Mouse (Mus musculus) G1E (cell line): Measurements from ENCODE around the gene Tbc1d10a. TPM values are rescaled to one million over a fixed set of nuclear protein-coding genes. Genes with fewer than 3 reads are reported as not detected.

Experiments used
- ATAC-seq: 2 replicates; pipeline ENCODE4 v1.8.0; 2016; ENCODE audit warnings: mild to moderate bottlenecking; ENCODE audit not compliant: insufficient number of reproducible peaks, poor library complexity, low FRiP score, severe bottlenecking; ENCODE audit errors: extremely low read depth
- DNase-seq: peaks from one replicate; pipeline ENCODE4 v3.0.0; 2012; ENCODE audit warnings: low spot score
- H3K27me3 ChIP-seq: 2 replicates; pipeline ENCODE4 v1.6.1; 2012; ENCODE audit warnings: mild to moderate bottlenecking, low read length, inconsistent platforms; ENCODE audit not compliant: insufficient read depth
- H3K36me3 ChIP-seq: replicated peaks from 2 replicates; pipeline ENCODE3; 2012; ENCODE audit warnings: mild to moderate bottlenecking, inconsistent platforms
- H3K4me1 ChIP-seq: 2 replicates; pipeline ENCODE4 v1.6.1; 2012; ENCODE audit warnings: low read depth, low read length, inconsistent platforms, mixed read lengths; ENCODE audit not compliant: insufficient read depth
- H3K4me3 ChIP-seq: 2 replicates; pipeline ENCODE4 v1.5.1; 2012; ENCODE audit warnings: low read depth, mild to moderate bottlenecking, inconsistent platforms, low read length, moderate library complexity, mixed read lengths
- H3K9me3 ChIP-seq: replicated peaks from 2 replicates; pipeline ENCODE4 v1.6.1; 2012; ENCODE audit warnings: inconsistent platforms
- CTCF ChIP-seq: IDR thresholded peaks from 2 replicates; pipeline ENCODE4 v1.5.1; 2012; ENCODE audit warnings: low read depth, low read length, inconsistent platforms, mixed read lengths
- GATA1 ChIP-seq: IDR thresholded peaks from 2 replicates; pipeline ENCODE4 v1.6.1; 2012; ENCODE audit warnings: borderline replicate concordance, low read length, inconsistent platforms, mixed read lengths
- GATA2 ChIP-seq: IDR thresholded peaks from 2 replicates; pipeline ENCODE4 v1.6.1; 2012; ENCODE audit warnings: low read depth, low read length, inconsistent platforms, borderline replicate concordance
- POLR2AphosphoS5 ChIP-seq: IDR thresholded peaks from 2 replicates; pipeline ENCODE4 v1.6.1; 2012; ENCODE audit warnings: low read depth, low read length, inconsistent platforms; ENCODE audit not compliant: insufficient replicate concordance
- TAL1 ChIP-seq: conservative IDR thresholded peaks from 2 replicates; pipeline ENCODE4 v1.6.1; 2012; ENCODE audit warnings: low read depth, low read length, inconsistent platforms, mixed read lengths
- polyA plus RNA-seq: library from polyadenylated mRNA; stranded (reverse); fragments of >175 nt; gene quantifications from 2 replicates; pipeline ENCODE4 v1.2.3, GENCODE M21; 2012
- total RNA-seq, 2 experiments: library from RNA; stranded (forward) in 1 of 2; stranded (reverse) in 1 of 2; fragments of 200-1000 nt in 1 of 2; fragments of >200 nt in 1 of 2; fragmentation: Nextera tagmentation in 1 of 2; gene quantifications; 2 replicates each; pipeline ENCODE4 v1.2.3; 2014 to 2017

Tbc1d10a gene
- total and polyA plus RNA-seq, 3 experiments, result 5.0 to 24.1 (median 20.8) TPM

DNA sequence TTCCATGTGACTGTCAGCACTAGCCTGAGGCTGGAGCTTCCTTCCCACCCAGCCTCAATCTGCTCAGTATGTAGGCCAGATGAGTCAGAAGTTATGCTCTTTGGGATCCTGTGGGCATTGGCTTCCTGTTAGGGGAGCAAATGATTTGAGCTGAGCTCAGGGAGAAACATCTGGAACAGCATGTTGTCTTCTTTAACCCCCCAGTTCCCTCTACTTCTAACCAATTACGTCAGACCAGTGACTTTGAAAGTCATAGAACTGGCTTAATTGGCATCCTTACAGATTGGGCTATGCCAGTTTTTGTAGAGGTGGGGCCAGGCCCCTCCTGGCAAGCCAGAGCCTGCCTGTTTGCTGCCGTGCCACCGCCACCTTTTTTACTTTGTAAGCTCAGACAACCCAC is 4.1 kb downstream of the Tbc1d10a start:
- DNase-seq, result no peak

DNA sequence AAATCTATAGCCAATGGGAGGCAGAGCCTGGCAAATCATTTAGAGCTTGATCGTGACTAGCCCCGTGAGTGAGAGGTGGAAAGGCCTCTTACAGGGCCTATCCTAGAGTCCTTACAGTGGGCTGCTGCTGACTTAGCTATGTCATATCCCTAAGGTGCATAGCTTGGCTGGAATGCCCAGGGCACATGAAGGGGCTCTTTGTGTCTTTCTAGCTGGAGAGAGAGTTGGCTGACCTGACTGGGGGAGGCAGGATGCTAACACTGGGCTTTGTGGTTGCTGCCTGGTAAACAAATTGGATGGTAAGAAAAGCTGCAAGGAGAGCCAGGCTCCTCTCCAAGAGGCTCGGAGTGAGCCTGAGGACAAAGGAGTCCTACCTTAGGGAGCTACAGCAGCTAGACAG is 6.2 kb downstream of the Tbc1d10a start:
- Histone ChIP-seq H3K4me1 (peaks cover 26% of the 10 kb centered on the region), H3K36me3 (peaks cover 93% of the 10 kb centered on the region), H3K27me3 (no peaks in the 10 kb centered on the region), H3K9me3 (no peaks in the 10 kb centered on the region), H3K4me3 (no peak overlapping the region)
- TF ChIP-seq GATA1 (no peak), TAL1 (no peak), GATA2 (no peak), CTCF (no peak), POLR2AphosphoS5 (no peak)
- DNase-seq (no peak), ATAC-seq (no peak)

More for the DNA sequence above, 4.1 kb downstream of the Tbc1d10a start:
- Histone ChIP-seq H3K9me3 (no peaks in the 10 kb centered on the region), H3K36me3 (peaks cover 74% of the 10 kb centered on the region), H3K4me3 (no peak overlapping the region), H3K27me3 (no peaks in the 10 kb centered on the region), H3K4me1 (peaks cover 34% of the 10 kb centered on the region)
- ATAC-seq, result no peak
- TF ChIP-seq TAL1 (no peak), GATA2 (no peak), CTCF (no peak), POLR2AphosphoS5 (no peak), GATA1 (no peak)

DNA sequence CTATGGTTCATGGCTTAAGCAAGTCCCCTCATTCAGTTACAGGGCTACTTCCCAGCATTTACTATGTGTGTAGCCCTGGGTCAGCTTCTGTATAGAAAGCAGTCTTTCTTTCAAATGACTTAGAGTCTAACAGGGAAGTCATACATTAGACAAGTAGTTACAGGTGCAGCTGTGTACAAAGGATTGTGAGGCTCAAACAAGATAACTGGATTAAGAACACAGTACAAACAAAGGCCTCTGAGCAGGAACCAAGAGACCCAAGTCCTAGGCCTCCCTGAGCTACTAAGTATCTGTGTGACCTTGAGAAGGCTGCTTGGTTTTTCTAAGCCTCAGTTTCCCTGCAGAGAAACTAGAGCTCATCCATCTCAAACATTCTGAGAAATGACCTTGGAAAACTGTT is 6.8 kb downstream of the Tbc1d10a start:
- no peak for ATAC-seq
- no peak for DNase-seq
- Histone ChIP-seq H3K36me3 (peaks cover 92% of the 10 kb centered on the region), H3K4me1 (peaks cover 20% of the 10 kb centered on the region), H3K4me3 (no peak overlapping the region), H3K27me3 (no peaks in the 10 kb centered on the region), H3K9me3 (no peaks in the 10 kb centered on the region)
- no peak for TF ChIP-seq POLR2AphosphoS5
- TF ChIP-seq GATA2, result no peak
- no peak for TF ChIP-seq CTCF
- TF ChIP-seq TAL1, result no peak
- no peak for TF ChIP-seq GATA1

DNA sequence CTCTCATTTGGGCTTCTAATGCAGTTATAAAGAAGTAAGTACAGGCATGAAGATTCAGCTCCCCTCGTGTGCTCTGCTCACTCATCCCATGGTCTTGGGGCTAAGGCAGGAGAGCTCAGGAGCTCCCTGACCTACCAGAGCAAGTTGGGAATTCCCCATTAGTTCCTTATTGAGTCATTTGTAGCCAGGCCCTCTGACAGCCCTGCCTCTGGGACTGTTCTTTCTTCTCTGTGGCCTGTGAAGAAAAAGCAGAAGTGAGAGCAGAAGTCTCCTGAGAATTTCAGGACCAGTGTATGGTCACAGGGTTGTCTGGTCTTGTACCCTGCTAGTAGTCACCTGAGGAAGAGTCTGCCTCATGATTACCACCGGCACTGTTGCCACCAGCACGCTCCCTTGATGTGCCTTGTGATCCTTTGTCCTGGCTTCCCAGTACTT is 9.0 kb downstream of the Tbc1d10a start:
- TF ChIP-seq CTCF (no peak), GATA2 (no peak), POLR2AphosphoS5 (no peak), GATA1 (no peak), TAL1 (no peak)
- Histone ChIP-seq H3K4me3 (no peak overlapping the region), H3K9me3 (no peaks in the 10 kb centered on the region), H3K4me1 (peaks cover 23% of the 10 kb centered on the region), H3K36me3 (peaks cover 87% of the 10 kb centered on the region), H3K27me3 (no peaks in the 10 kb centered on the region)
- DNase-seq (no peak), ATAC-seq (peak; percentile 34; the same call in 1 of the 2 replicates)

DNA sequence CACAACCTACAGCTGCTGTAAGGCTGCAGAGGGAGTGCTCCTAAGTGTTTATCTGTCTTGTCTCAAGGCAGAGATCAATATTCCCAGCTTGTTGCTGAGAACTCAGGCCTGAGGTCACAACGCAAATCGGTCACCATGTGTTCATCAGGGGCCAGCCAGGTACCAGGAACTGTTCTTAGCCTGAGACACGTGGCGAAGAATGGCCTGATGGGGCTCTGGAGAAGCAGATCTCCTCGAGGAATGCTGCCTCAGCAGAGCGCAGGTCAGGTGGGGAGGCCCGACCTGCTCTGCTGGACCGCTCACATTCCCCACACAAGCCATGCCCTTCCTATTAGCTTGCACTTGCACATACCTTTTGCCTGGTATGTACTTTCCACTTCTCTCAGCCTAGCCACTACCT is 10.0 kb downstream of the Tbc1d10a start:
- peaks cover 78% of the 10 kb centered on the region for H3K36me3 ChIP-seq

DNA sequence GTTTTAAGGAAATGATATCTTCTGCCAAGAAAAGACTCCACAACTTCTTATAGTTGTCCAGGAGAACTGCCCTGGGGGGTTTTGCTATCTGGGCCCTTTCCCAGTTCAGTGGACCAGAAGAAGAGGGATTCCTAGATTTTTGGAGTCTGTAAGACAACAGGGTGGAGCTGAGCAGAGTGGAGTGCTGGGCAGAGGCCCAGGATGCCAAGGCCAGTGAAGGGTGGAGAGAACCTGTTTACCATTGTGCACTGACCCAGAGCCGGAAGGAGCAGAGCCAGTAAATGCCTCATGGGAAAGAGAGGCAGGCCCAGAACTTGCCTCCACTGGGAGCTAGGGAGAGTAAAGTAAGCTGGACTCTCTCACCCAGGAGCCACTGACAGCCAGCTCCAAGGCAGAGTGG is 11.1 kb downstream of the Tbc1d10a start:
- DNase-seq (no peak), ATAC-seq (no peak)
- peaks cover 73% of the 10 kb centered on the region for H3K36me3 ChIP-seq
- H3K4me3 ChIP-seq, result no peak overlapping the region
- no peaks in the 10 kb centered on the region for H3K27me3 ChIP-seq
- H3K4me1 ChIP-seq, result peaks cover 25% of the 10 kb centered on the region
- H3K9me3 ChIP-seq, result no peaks in the 10 kb centered on the region
- TF ChIP-seq GATA1, result no peak
- no peak for TF ChIP-seq TAL1
- no peak for TF ChIP-seq CTCF
- TF ChIP-seq GATA2, result no peak
- TF ChIP-seq POLR2AphosphoS5, result no peak

More for the DNA sequence above, 10.0 kb downstream of the Tbc1d10a start:
- TF ChIP-seq GATA2 (no peak), POLR2AphosphoS5 (no peak), CTCF (no peak), TAL1 (no peak), GATA1 (no peak)
- DNase-seq (no peak), ATAC-seq (no peak)
- Histone ChIP-seq H3K4me3 (no peak overlapping the region), H3K4me1 (peaks cover 16% of the 10 kb centered on the region), H3K27me3 (no peaks in the 10 kb centered on the region), H3K9me3 (no peaks in the 10 kb centered on the region)
